Mouse (Mus musculus): ENCODE measurements around the gene Cpne2. TPM values are rescaled to one million over a fixed set of nuclear protein-coding genes. Genes with fewer than 3 reads are reported as not detected.

Cpne2 gene
- total RNA-seq (2021): 10 to 100 TPM; 79.0 to 81.9 TPM
- long read RNA-seq, transcript Cpne2-201 (16 exons, 2,342 nt): major isoform, 59 of 66 reads
- long read RNA-seq, partial matches to known transcripts: 2 of 66 reads
- long read RNA-seq, other reads (novel, unspliced or antisense): 3 of 66 reads

GRCm38 (mm10) chr8:94532873-94533671 is at the start of gene Cpne2:
TSS of gene Cpne2 (plus strand) at chr8:94532990.
- peak; percentile 56 to 74 for DNase-seq (ENCODE audit: low spot score in 2 of 2)

GRCm38 (mm10) chr8:94485288-94485687 is 47.5 kb upstream of the Cpne2 start:
- DNase-seq (ENCODE audit: low spot score in 2 of 2): no peak

GRCm38 (mm10) chr8:94485882-94486281 is 46.9 kb upstream of the Cpne2 start:
- peak; percentile 61 to 69 for DNase-seq (ENCODE audit: low spot score in 2 of 2)

- DNase-seq (ENCODE audit: low spot score in 2 of 2): no peak
These were observed 44.8 kb upstream of the Cpne2 start for GRCm38 (mm10) chr8:94488016-94488415.

- no peak for DNase-seq (ENCODE audit: low spot score in 2 of 2)
These were observed 42.8 kb upstream of the Cpne2 start for GRCm38 (mm10) chr8:94489809-94490483.

GRCm38 (mm10) chr8:94492021-94492681 is 40.6 kb upstream of the Cpne2 start:
- DNase-seq (ENCODE audit: low spot score in 2 of 2): peak; percentile 82 to 83

GRCm38 (mm10) chr8:94493240-94493639 is 39.5 kb upstream of the Cpne2 start:
- DNase-seq (ENCODE audit: low spot score in 2 of 2): no peak

GRCm38 (mm10) chr8:94515430-94516208 is 17.2 kb upstream of the Cpne2 start:
- no peak for DNase-seq (ENCODE audit: low spot score in 2 of 2)

- no peak for DNase-seq (ENCODE audit: low spot score in 2 of 2)
These were observed 16.6 kb upstream of the Cpne2 start for GRCm38 (mm10) chr8:94516209-94516593.

- no peak for DNase-seq (ENCODE audit: low spot score in 2 of 2)
These were observed 16.0 kb upstream of the Cpne2 start for GRCm38 (mm10) chr8:94516766-94517165.

- DNase-seq (ENCODE audit: low spot score in 2 of 2): no peak
These were observed 14.5 kb upstream of the Cpne2 start for GRCm38 (mm10) chr8:94518331-94518730.

- DNase-seq (ENCODE audit: low spot score in 2 of 2): no peak
These were observed 13.8 kb upstream of the Cpne2 start for GRCm38 (mm10) chr8:94519021-94519420.

- no peak for DNase-seq (ENCODE audit: low spot score in 2 of 2)
These were observed 11.3 kb upstream of the Cpne2 start for GRCm38 (mm10) chr8:94521481-94521880.

- DNase-seq (ENCODE audit: low spot score in 2 of 2): no peak
These were observed 10.3 kb upstream of the Cpne2 start for GRCm38 (mm10) chr8:94522482-94522881.

- DNase-seq (ENCODE audit: low spot score in 2 of 2): no peak
These were observed 8.2 kb upstream of the Cpne2 start for GRCm38 (mm10) chr8:94524554-94524953.

- DNase-seq (ENCODE audit: low spot score in 2 of 2): no peak
These were observed 5.6 kb upstream of the Cpne2 start for GRCm38 (mm10) chr8:94527178-94527577.

GRCm38 (mm10) chr8:94528245-94528644 is 4.5 kb upstream of the Cpne2 start:
- DNase-seq (ENCODE audit: low spot score in 2 of 2): peak; percentile 74 to 82

GRCm38 (mm10) chr8:94529875-94530274 is 2.9 kb upstream of the Cpne2 start:
- no peak for DNase-seq (ENCODE audit: low spot score in 2 of 2)

- no peak for DNase-seq (ENCODE audit: low spot score in 2 of 2)
These were observed 2.1 kb upstream of the Cpne2 start for GRCm38 (mm10) chr8:94530643-94531042.

- DNase-seq (ENCODE audit: low spot score in 2 of 2): no peak
These were observed 790 bp upstream of the Cpne2 start for GRCm38 (mm10) chr8:94532000-94532399.

GRCm38 (mm10) chr8:94532525-94532872 is 291 bp upstream of the Cpne2 start:
- DNase-seq (ENCODE audit: low spot score in 2 of 2): no peak
